ENCODE assay signal across 8 mouse cellular contexts in genomic region chr2:144550529-144550928, GRCm38 (mm10). TPM values are rescaled to one million over a fixed set of nuclear protein-coding genes. Genes with fewer than 3 reads are reported as not detected.
DNase-seq lines count a peak whose midpoint lies in the region; ATAC-seq lines count a peak whose summit lies in the region.

TSS of gene Rbbp9 (minus strand) at chr2:144550869.

- under 1% methylated on average over 17 of the region's 17 CpGs for WGBS in intestine, embryonic 15.5 days

- DNase-seq in adrenal gland, postnatal 14 days = peak; percentile 61
- peak; percentile 82 for DNase-seq in embryo, embryonic 9.5 days (ENCODE audit: extremely low spot score)
- no peak for DNase-seq in gonadal fat pad, adult 2 months (ENCODE audit: low read depth)
- DNase-seq in left cerebral cortex, postnatal 10 days (ENCODE audit: extremely low spot score in 1 of 2, low spot score in 2 of 2) = peak; percentile 66 to 77
- DNase-seq in right cerebral cortex, postnatal 10 days (ENCODE audit: low spot score in 2 of 2) = peak; percentile 82 to 89
- DNase-seq in yolk sac, embryonic 10.5 days (ENCODE audit: low spot score) = peak; percentile 82

- H3K4me1 ChIP-seq in intestine, embryonic 15.5 days (replicated peaks) = no peaks in the 10 kb centered on the region
- H3K4me1 ChIP-seq in megakaryocyte, embryonic 14.5 days = peaks cover 21% of the 10 kb centered on the region

- intact Hi-C loops in left cerebral cortex, postnatal 10 days (cut with DNase I) = no loop called here

- ATAC-seq in intestine, embryonic 15.5 days = peak; percentile 92

- peak within 1 kb of the TSS; percentile 79 for H3K4me3 ChIP-seq in intestine, embryonic 15.5 days (replicated peaks)
- H3K4me3 ChIP-seq in megakaryocyte, embryonic 14.5 days (replicated peaks) = peak within 1 kb of the TSS; percentile 99

- no peaks in the 10 kb centered on the region for H3K27me3 ChIP-seq in intestine, embryonic 15.5 days (replicated peaks)
- no peaks in the 10 kb centered on the region for H3K27me3 ChIP-seq in megakaryocyte, embryonic 14.5 days (replicated peaks)

- H3K4me2 ChIP-seq in intestine, embryonic 15.5 days (replicated peaks) = peak within 1 kb of the TSS; percentile 58

- H3K36me3 ChIP-seq in intestine, embryonic 15.5 days = peaks cover 4% of the 10 kb centered on the region; the same call in 1 of the 2 replicates
- H3K36me3 ChIP-seq in megakaryocyte, embryonic 14.5 days (replicated peaks; ENCODE audit: low read length) = peaks cover 6% of the 10 kb centered on the region

- peak within 1 kb of the TSS; percentile 90 for H3K9ac ChIP-seq in intestine, embryonic 15.5 days

- 0 out of 2 replicates have a peak within 1 kb of the TSS, but pooled peaks have one; percentile 56 for H3K27ac ChIP-seq in intestine, embryonic 15.5 days

- H3K9me3 ChIP-seq in intestine, embryonic 15.5 days = no peaks in the 10 kb centered on the region
- H3K9me3 ChIP-seq in megakaryocyte, embryonic 14.5 days = no peaks in the 10 kb centered on the region

RNA-seq across cellular contexts. Expression of gene Rbbp9, which starts in this region (rescaled TPM):
- total RNA-seq in adrenal gland, postnatal 14 days (2021) = 27.4 and 28.1 TPM in 2 replicates
- polyA plus RNA-seq in gonadal fat pad, adult 2 months (2012; rRNA removed) = 18.1 and 20.4 TPM in 2 replicates
- 49.0 and 49.1 TPM in 2 replicates for polyA plus RNA-seq in intestine, embryonic 15.5 days (2015; fragmentation: Nextera tagmentation; extraction: Ambion mirVana)
- 10 to 100 TPM; 24.4 to 26.5 TPM for total RNA-seq in left cerebral cortex, postnatal 10 days (2021)
- polyA plus RNA-seq in megakaryocyte, embryonic 14.5 days (2012; ENCODE audit: insufficient read depth, low replicate concordance) = 0.95 TPM in 1 of 2 replicates, not detected in the other
